Mouse (Mus musculus): ENCODE measurements around the gene Rhbdf1.
"Not testable (repeated sequence)": the region's sequence is repeated elsewhere in the genome, so short reads cannot be mapped to it uniquely, and the experiment has no call there.

Gene Rhbdf1

GRCm38 (mm10) chr11:32220607-32221224 is 1.4 kb downstream of the Rhbdf1 start:
- DNase-seq (ENCODE audit: low spot score): no peak

GRCm38 (mm10) chr11:32219287-32219686 is 2.8 kb downstream of the Rhbdf1 start:
- no peak for DNase-seq (ENCODE audit: low spot score)

- no peak for DNase-seq (ENCODE audit: low spot score)
Measured at GRCm38 (mm10) chr11:32218501-32219050, 3.5 kb downstream of the Rhbdf1 start.

- DNase-seq (ENCODE audit: low spot score): peak; percentile 86
Measured at GRCm38 (mm10) chr11:32216851-32217250, 5.2 kb downstream of the Rhbdf1 start.

- no peak for DNase-seq (ENCODE audit: low spot score)
Measured at GRCm38 (mm10) chr11:32215372-32216162, 6.5 kb downstream of the Rhbdf1 start.

- DNase-seq (ENCODE audit: low spot score): no peak
Measured at GRCm38 (mm10) chr11:32210623-32211022, 11.5 kb downstream of the Rhbdf1 start.

- peak; percentile 99 for DNase-seq (ENCODE audit: low spot score)
Measured at GRCm38 (mm10) chr11:32205058-32205873, 16.8 kb downstream of the Rhbdf1 start, which contains the start of gene Snrnp25. TSS of gene Snrnp25 (plus strand) at chr11:32205415.

GRCm38 (mm10) chr11:32201922-32202685 is 20.0 kb downstream of the Rhbdf1 start:
- DNase-seq (ENCODE audit: low spot score): no peak

GRCm38 (mm10) chr11:32200992-32201391 is 21.1 kb downstream of the Rhbdf1 start:
- DNase-seq (ENCODE audit: low spot score): not testable (repeated sequence)

GRCm38 (mm10) chr11:32200075-32200601 is 22.0 kb downstream of the Rhbdf1 start, which contains the start of gene Il9r:
TSS of gene Il9r (minus strand) at chr11:32200279.
- DNase-seq (ENCODE audit: low spot score): no peak

GRCm38 (mm10) chr11:32199230-32199629 is 22.9 kb downstream of the Rhbdf1 start:
- DNase-seq (ENCODE audit: low spot score): no peak

- no peak for DNase-seq (ENCODE audit: low spot score)
Measured at GRCm38 (mm10) chr11:32198256-32198955, 23.7 kb downstream of the Rhbdf1 start.

GRCm38 (mm10) chr11:32197766-32198165 is 24.3 kb downstream of the Rhbdf1 start:
- no peak for DNase-seq (ENCODE audit: low spot score)

GRCm38 (mm10) chr11:32196727-32197126 is 25.4 kb downstream of the Rhbdf1 start:
- DNase-seq (ENCODE audit: low spot score): no peak

- no peak for DNase-seq (ENCODE audit: low spot score)
Measured at GRCm38 (mm10) chr11:32195867-32196540, 26.1 kb downstream of the Rhbdf1 start.

- DNase-seq (ENCODE audit: low spot score): no peak
Measured at GRCm38 (mm10) chr11:32194626-32195025, 27.5 kb downstream of the Rhbdf1 start.

GRCm38 (mm10) chr11:32194086-32194485 is 28.0 kb downstream of the Rhbdf1 start:
- no peak for DNase-seq (ENCODE audit: low spot score)

- DNase-seq (ENCODE audit: low spot score): no peak
Measured at GRCm38 (mm10) chr11:32193156-32193555, 28.9 kb downstream of the Rhbdf1 start.

- no peak for DNase-seq (ENCODE audit: low spot score)
Measured at GRCm38 (mm10) chr11:32190603-32191110, 31.4 kb downstream of the Rhbdf1 start.

- DNase-seq (ENCODE audit: low spot score): no peak
Measured at GRCm38 (mm10) chr11:32190119-32190518, 32.0 kb downstream of the Rhbdf1 start.

Data from adipocyte (in vitro differentiated cells).